Mouse (Mus musculus): Measurements from ENCODE around the gene Dnmt3l.

Gene Dnmt3l

DNA sequence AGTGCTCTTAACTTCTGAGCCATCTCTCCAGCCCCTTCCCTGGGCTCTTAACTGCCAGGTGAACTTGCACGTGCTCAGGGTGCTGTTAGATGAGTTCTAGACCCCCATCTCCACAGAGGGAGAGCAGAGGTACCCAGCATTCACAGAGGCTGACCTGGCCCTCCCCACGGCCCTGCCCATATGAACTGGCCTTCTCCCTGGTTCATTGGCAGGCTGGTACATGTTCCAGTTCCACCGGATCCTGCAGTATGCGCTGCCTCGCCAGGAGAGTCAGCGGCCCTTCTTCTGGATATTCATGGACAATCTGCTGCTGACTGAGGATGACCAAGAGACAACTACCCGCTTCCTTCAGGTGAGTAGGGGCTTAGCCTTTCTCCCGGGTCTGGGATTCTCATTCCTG is 15.3 kb downstream of the Dnmt3l start:
- Histone ChIP-seq H3K9me3 (ENCODE audit: low read length) (peaks cover 13% of the 10 kb centered on the region; the same call in 1 of the 2 replicates), H3K4me1 (replicated peaks; ENCODE audit: low read depth, low read length) (peaks cover 76% of the 10 kb centered on the region), H3K4me3 (replicated peaks; ENCODE audit: low read length) (no peak overlapping the region), H3K36me3 (ENCODE audit: insufficient read depth, low read length) (peaks cover 96% of the 10 kb centered on the region), H3K27me3 (ENCODE audit: insufficient read depth, low read length) (no peaks in the 10 kb centered on the region)
- TF ChIP-seq NANOG (IDR thresholded peaks at IDR 0.05; ENCODE audit: borderline replicate concordance, low read length) = no peak
- no peak for TF ChIP-seq CTCF (conservative IDR thresholded peaks at IDR 0.05; ENCODE audit: low read length)
- TF ChIP-seq POU5F1 (IDR thresholded peaks at IDR 0.05; ENCODE audit: borderline replicate concordance, low read length) = no peak

DNA sequence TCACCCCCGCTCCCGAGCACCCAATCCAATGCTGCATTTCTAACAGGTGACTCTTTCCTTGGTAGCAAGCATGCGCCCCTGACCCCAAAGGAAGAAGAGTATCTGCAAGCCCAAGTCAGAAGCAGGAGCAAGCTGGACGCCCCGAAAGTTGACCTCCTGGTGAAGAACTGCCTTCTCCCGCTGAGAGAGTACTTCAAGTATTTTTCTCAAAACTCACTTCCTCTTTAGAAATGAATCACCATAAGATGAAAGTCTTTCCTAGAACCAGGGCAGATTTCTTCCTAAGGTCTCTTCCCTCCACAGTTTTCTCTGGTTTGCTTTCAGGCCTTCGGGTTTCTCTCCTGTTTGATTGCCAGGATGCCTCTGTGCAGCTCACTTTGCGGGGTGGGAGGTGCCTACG is 21.4 kb downstream of the Dnmt3l start:
- H3K27me3 ChIP-seq (ENCODE audit: insufficient read depth, low read length) = no peaks in the 10 kb centered on the region

DNA sequence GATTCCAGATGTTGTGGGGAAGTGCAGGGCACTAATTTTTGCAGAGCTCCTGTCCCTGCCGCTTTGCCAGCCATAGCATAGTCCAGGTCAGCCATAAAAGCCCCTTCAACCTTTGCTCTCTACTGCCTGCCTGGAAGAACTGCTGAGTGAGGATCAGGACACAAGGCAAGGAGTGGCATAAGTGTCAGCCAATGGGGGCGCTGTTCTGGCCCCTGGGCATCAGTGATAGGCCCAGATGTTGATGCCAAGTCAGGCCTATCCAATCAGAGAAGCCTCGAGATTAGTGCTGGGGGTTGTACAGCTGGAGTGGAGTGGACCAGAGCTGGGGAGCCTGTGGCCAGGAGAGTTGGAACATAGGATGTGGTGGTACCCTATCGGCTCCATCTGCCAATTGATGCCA is 25.5 kb downstream of the Dnmt3l start:
- Histone ChIP-seq H3K4me3 (replicated peaks; ENCODE audit: low read length) (peak overlapping the region; percentile 23; the same call in 1 of the 2 replicates), H3K4me1 (replicated peaks; ENCODE audit: low read depth, low read length) (peaks cover 49% of the 10 kb centered on the region), H3K36me3 (ENCODE audit: insufficient read depth, low read length) (peaks cover 69% of the 10 kb centered on the region), H3K9me3 (ENCODE audit: low read length) (no peaks in the 10 kb centered on the region), H3K27me3 (ENCODE audit: insufficient read depth, low read length) (peaks cover 6% of the 10 kb centered on the region)
- TF ChIP-seq NANOG (IDR thresholded peaks at IDR 0.05; ENCODE audit: borderline replicate concordance, low read length) (no peak), POU5F1 (IDR thresholded peaks at IDR 0.05; ENCODE audit: borderline replicate concordance, low read length) (no peak), CTCF (conservative IDR thresholded peaks at IDR 0.05; ENCODE audit: low read length) (no peak)

More for the DNA sequence above, 21.4 kb downstream of the Dnmt3l start:
- peaks cover 62% of the 10 kb centered on the region for H3K4me1 ChIP-seq (replicated peaks; ENCODE audit: low read depth, low read length)
- H3K36me3 ChIP-seq (ENCODE audit: insufficient read depth, low read length) = peaks cover 85% of the 10 kb centered on the region
- TF ChIP-seq NANOG (IDR thresholded peaks at IDR 0.05; ENCODE audit: borderline replicate concordance, low read length) = no peak
- no peak for TF ChIP-seq CTCF (conservative IDR thresholded peaks at IDR 0.05; ENCODE audit: low read length)
- no peak for TF ChIP-seq POU5F1 (IDR thresholded peaks at IDR 0.05; ENCODE audit: borderline replicate concordance, low read length)
- H3K9me3 ChIP-seq (ENCODE audit: low read length) = no peaks in the 10 kb centered on the region
- no peak overlapping the region for H3K4me3 ChIP-seq (replicated peaks; ENCODE audit: low read length)

DNA sequence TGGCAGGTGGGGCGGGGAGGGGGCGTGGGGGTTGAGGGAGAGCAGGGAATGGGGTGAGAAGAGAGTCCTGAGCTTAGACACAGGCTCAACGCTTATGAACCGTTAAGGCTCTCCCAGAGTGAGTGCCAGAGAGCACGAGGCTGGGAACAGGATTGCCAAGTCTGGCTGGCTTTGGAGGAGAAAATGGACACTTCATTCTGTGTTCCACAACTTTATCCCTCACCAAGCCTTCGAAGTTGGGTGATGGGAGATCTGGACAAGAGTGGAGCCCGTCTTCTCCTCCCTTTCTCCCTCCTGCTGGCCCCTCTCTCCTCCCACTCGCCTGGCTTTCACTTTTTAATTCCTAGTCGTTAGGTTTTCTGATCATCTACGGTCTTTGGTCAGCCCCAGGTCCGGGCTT is 26.8 kb downstream of the Dnmt3l start:
- Histone ChIP-seq H3K4me3 (replicated peaks; ENCODE audit: low read length) (peak overlapping the region; percentile 88), H3K36me3 (ENCODE audit: insufficient read depth, low read length) (peaks cover 69% of the 10 kb centered on the region), H3K9me3 (ENCODE audit: low read length) (no peaks in the 10 kb centered on the region), H3K4me1 (replicated peaks; ENCODE audit: low read depth, low read length) (peaks cover 37% of the 10 kb centered on the region), H3K27me3 (ENCODE audit: insufficient read depth, low read length) (peaks cover 6% of the 10 kb centered on the region)
- no peak for TF ChIP-seq NANOG (IDR thresholded peaks at IDR 0.05; ENCODE audit: borderline replicate concordance, low read length)
- no peak for TF ChIP-seq CTCF (conservative IDR thresholded peaks at IDR 0.05; ENCODE audit: low read length)

DNA sequence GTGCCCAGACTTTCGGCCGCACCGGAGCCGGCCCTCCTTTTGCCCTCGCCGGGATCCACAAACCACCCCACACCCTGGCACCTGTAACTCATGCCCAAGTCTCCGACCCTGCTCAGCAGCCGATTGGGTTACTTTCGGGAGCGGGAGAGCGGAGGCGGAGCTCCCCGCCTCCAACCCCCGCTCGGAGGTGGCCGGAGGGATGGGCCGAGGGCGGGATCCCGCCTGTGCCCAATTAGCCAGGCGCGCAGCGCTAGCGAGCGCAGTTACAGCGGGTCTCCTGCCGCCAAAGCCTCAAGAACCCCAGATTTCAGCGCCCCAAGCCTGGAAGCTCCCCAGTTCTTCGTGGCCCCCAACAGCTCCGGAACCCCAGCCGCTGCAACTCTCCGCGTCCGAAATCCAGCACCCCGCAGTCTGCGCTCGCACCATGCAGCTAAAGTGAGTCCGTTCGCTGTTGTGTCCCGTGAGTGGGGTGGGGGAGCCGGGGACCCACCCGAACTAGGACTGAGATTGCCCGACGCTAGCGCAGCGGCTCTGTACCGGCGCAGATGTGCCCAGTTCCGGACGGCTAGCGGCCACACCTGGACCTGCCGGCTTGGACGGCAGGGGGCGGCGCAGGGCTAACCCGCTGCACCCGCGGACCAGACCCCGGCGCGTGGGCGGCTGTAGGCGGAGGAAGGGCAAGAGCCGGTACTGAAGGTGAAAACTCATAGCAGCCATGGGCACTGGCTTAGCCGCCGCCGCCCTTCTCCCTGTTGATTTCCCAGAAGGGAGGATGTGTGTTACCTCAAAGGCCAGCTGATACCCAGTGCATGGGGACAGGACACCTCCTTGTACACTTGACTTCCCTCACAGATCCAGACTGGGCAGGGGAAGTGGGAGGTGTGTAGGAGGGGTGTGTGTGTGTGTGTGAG is 27.6 kb downstream of the Dnmt3l start, which contains the start of gene Icosl:
Gene Icosl (plus strand): TSS at position 202 of the 911 bp plus-strand sequence.
- Histone ChIP-seq H3K27me3 (ENCODE audit: insufficient read depth, low read length) (peaks cover 6% of the 10 kb centered on the region), H3K36me3 (ENCODE audit: insufficient read depth, low read length) (peaks cover 70% of the 10 kb centered on the region), H3K4me3 (replicated peaks; ENCODE audit: low read length) (peak within 1 kb of the TSS; percentile 88), H3K9me3 (ENCODE audit: low read length) (no peaks in the 10 kb centered on the region), H3K4me1 (replicated peaks; ENCODE audit: low read depth, low read length) (peaks cover 39% of the 10 kb centered on the region)
- TF ChIP-seq POU5F1 (IDR thresholded peaks at IDR 0.05; ENCODE audit: borderline replicate concordance, low read length) (no peak), NANOG (IDR thresholded peaks at IDR 0.05; ENCODE audit: borderline replicate concordance, low read length) (no peak), CTCF (conservative IDR thresholded peaks at IDR 0.05; ENCODE audit: low read length) (no peak)

DNA sequence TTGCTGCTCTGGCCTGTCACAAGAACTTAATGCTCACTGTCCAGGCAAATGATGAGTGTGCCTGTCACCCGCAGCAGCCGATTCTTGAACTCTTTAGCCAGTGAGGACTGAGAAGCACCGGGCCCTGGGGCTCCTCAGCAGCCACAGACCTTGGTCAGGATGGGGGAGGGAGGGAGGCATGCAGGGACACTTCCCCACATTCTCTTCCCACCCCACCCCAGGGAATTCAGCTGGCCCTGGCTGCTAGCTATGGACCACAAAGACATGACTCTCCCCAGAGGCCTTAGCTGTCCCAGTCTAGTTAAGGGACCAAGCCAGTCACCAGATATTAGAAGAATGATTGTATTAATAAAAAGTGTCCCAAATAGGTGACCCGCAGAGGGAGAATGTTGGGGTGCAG is 32.4 kb downstream of the Dnmt3l start:
- TF ChIP-seq NANOG (IDR thresholded peaks at IDR 0.05; ENCODE audit: borderline replicate concordance, low read length) (no peak), POU5F1 (IDR thresholded peaks at IDR 0.05; ENCODE audit: borderline replicate concordance, low read length) (no peak), CTCF (conservative IDR thresholded peaks at IDR 0.05; ENCODE audit: low read length) (no peak)
- H3K9me3 ChIP-seq (ENCODE audit: low read length) = no peaks in the 10 kb centered on the region
- peaks cover 43% of the 10 kb centered on the region for H3K4me1 ChIP-seq (replicated peaks; ENCODE audit: low read depth, low read length)
- H3K4me3 ChIP-seq (replicated peaks; ENCODE audit: low read length) = no peak overlapping the region
- peaks cover 6% of the 10 kb centered on the region for H3K27me3 ChIP-seq (ENCODE audit: insufficient read depth, low read length)
- peaks cover 95% of the 10 kb centered on the region for H3K36me3 ChIP-seq (ENCODE audit: insufficient read depth, low read length)

DNA sequence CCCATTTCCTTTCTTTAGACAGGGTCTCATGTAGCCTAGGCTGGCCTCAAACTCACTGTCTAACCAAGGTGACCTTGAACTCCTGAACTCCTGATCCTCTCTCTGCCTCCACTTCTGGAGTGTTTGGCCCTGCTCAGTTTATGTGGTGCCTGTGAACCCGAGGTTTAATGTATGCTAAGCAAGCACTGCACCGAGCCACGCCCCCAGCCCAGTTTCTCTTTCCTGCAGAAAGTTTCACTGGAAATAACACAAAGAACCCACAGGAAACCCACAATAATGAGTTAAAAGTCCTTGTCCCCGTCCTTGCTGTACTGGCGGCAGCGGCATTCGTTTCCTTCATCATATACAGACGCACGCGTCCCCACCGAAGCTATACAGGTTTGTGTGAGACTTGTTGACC is 33.2 kb downstream of the Dnmt3l start:
- TF ChIP-seq NANOG (IDR thresholded peaks at IDR 0.05; ENCODE audit: borderline replicate concordance, low read length) = no peak
- no peak for TF ChIP-seq CTCF (conservative IDR thresholded peaks at IDR 0.05; ENCODE audit: low read length)
- no peak for TF ChIP-seq POU5F1 (IDR thresholded peaks at IDR 0.05; ENCODE audit: borderline replicate concordance, low read length)
- Histone ChIP-seq H3K4me3 (replicated peaks; ENCODE audit: low read length) (no peak overlapping the region), H3K27me3 (ENCODE audit: insufficient read depth, low read length) (peaks cover 2% of the 10 kb centered on the region), H3K4me1 (replicated peaks; ENCODE audit: low read depth, low read length) (peaks cover 43% of the 10 kb centered on the region), H3K36me3 (ENCODE audit: insufficient read depth, low read length) (peaks cover 100% of the 10 kb centered on the region), H3K9me3 (ENCODE audit: low read length) (no peaks in the 10 kb centered on the region)

DNA sequence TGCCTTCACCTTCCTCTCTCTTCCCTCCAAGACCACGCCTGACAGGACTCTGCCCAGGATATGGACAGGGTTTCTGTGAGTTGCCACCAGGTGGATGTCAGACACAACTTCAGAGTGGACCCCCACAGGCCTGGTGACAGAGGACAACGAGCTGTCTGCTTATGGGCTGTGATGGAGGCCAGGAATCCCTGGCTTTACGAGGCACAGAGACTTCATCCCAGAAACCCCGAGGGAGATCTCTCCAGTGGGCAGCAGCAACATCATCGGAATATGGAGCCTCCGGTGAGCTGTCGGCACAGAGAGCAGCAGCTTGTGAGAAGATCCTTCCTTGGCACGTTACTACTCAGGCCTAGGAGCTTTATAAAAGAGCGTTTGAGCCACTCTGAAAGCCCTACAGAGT is 36.1 kb downstream of the Dnmt3l start:
- Histone ChIP-seq H3K4me3 (replicated peaks; ENCODE audit: low read length) (no peak overlapping the region), H3K27me3 (ENCODE audit: insufficient read depth, low read length) (no peaks in the 10 kb centered on the region), H3K36me3 (ENCODE audit: insufficient read depth, low read length) (peaks cover 78% of the 10 kb centered on the region), H3K4me1 (replicated peaks; ENCODE audit: low read depth, low read length) (peaks cover 47% of the 10 kb centered on the region), H3K9me3 (ENCODE audit: low read length) (no peaks in the 10 kb centered on the region)
- TF ChIP-seq POU5F1 (IDR thresholded peaks at IDR 0.05; ENCODE audit: borderline replicate concordance, low read length) (no peak), CTCF (conservative IDR thresholded peaks at IDR 0.05; ENCODE audit: low read length) (no peak), NANOG (IDR thresholded peaks at IDR 0.05; ENCODE audit: borderline replicate concordance, low read length) (no peak)
